Mouse (Mus musculus) heart, embryonic 10.5 days (tissue): ENCODE measurements at regions not wholly inside any gene's neighbourhood (a gene's known extent, or its start where the extent isn't known, plus 50 kb on each side); places are given as distances from the start of the nearest gene placed in this dataset.
"Not testable (repeated sequence)": the region's sequence is repeated elsewhere in the genome, so short reads cannot be mapped to it uniquely, and the experiment has no call there.

ENCODE experiments used
- DNase-seq: peaks from one replicate; pipeline ENCODE4 v3.0.0-alpha.2; 2017; ENCODE audit warnings: low spot score
- H3K27ac ChIP-seq: fragments of 300-500 bp; sonication (generic); 2 replicates; pipeline ENCODE4 v1.5.1; 2016; ENCODE audit warnings: mild to moderate bottlenecking
- H3K27me3 ChIP-seq: fragments of 300-500 bp; sonication (generic); 2 replicates; pipeline ENCODE4 v1.6.1; 2016; ENCODE audit warnings: mild to moderate bottlenecking; ENCODE audit not compliant: poor library complexity, insufficient read depth, severe bottlenecking
- H3K36me3 ChIP-seq: fragments of 300-500 bp; sonication (generic); 2 replicates; pipeline ENCODE4 v1.6.1; 2016; ENCODE audit warnings: mild to moderate bottlenecking, moderate library complexity
- H3K4me1 ChIP-seq: fragments of 300-500 bp; sonication (generic); 2 replicates; pipeline ENCODE4 v1.6.1; 2016; ENCODE audit warnings: mild to moderate bottlenecking
- H3K4me3 ChIP-seq: fragments of 300-500 bp; sonication (generic); 2 replicates; pipeline ENCODE4 v1.5.1; 2016; ENCODE audit warnings: mild to moderate bottlenecking, moderate library complexity
- H3K9me3 ChIP-seq: fragments of 300-500 bp; sonication (generic); 2 replicates; pipeline ENCODE4 v1.6.1; 2016; ENCODE audit warnings: mild to moderate bottlenecking, moderate library complexity
- WGBS: fragments of 180-500 bp; shearing (Covaris S2); methylation state at CpG from one replicate; pipeline ENCODE4 v1.1.7; 2016; 5-methylcytosine and 5-hydroxymethylcytosine counted together

- WGBS, result 53% methylated on average over 3 of the region's 3 CpGs
- not testable (repeated sequence) for DNase-seq, H3K4me1 ChIP-seq, H3K27ac ChIP-seq, H3K27me3 ChIP-seq, H3K4me3 ChIP-seq, H3K9me3 ChIP-seq, H3K36me3 ChIP-seq
Observed at GRCm38 (mm10) chr12:17852138-17852537, 161.5 kb downstream of the Hpcal1 start.

DNA sequence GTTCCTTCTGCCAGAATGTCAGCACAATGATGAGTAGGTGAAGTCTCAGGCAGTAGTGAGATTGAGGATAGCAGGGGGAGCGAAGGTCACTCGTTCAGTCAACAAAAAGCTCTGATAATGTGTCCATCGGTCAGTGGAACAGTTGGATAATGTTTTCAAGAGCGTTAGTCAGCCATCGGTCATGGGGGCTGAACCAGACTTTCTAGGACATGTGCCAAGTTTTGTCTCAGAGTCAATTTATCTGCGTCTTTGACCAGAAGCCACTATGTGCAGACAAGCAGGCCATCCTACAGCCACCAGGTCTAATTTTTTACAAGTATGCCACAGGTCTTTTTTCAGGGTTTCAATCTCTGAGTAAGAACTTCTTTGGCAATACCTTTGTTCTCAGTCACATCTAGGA, 181.8 kb downstream of the Hpcal1 start:
- DNase-seq, H3K27ac ChIP-seq, H3K36me3 ChIP-seq, H3K27me3 ChIP-seq, H3K4me1 ChIP-seq, H3K9me3 ChIP-seq, H3K4me3 ChIP-seq: not testable (repeated sequence)
- WGBS, result 42% methylated on average over 6 of the region's 6 CpGs

- peak overlapping the region; percentile 80 for H3K4me3 ChIP-seq
- DNase-seq, result peak; percentile 96
- 0 out of 2 replicates have a peak, but pooled peaks cover 5% of the 10 kb centered on the region for H3K36me3 ChIP-seq
- H3K4me1 ChIP-seq, result no peaks in the 10 kb centered on the region
- WGBS, result 1% methylated on average over 59 of the region's 59 CpGs
- H3K27ac ChIP-seq, result peak overlapping the region; percentile 90
- no peaks in the 10 kb centered on the region for H3K27me3 ChIP-seq
- no peaks in the 10 kb centered on the region; the same call in 1 of the 2 replicates for H3K9me3 ChIP-seq
Observed at GRCm38 (mm10) chr12:17881371-17882116, 190.9 kb downstream of the Hpcal1 start.

DNA sequence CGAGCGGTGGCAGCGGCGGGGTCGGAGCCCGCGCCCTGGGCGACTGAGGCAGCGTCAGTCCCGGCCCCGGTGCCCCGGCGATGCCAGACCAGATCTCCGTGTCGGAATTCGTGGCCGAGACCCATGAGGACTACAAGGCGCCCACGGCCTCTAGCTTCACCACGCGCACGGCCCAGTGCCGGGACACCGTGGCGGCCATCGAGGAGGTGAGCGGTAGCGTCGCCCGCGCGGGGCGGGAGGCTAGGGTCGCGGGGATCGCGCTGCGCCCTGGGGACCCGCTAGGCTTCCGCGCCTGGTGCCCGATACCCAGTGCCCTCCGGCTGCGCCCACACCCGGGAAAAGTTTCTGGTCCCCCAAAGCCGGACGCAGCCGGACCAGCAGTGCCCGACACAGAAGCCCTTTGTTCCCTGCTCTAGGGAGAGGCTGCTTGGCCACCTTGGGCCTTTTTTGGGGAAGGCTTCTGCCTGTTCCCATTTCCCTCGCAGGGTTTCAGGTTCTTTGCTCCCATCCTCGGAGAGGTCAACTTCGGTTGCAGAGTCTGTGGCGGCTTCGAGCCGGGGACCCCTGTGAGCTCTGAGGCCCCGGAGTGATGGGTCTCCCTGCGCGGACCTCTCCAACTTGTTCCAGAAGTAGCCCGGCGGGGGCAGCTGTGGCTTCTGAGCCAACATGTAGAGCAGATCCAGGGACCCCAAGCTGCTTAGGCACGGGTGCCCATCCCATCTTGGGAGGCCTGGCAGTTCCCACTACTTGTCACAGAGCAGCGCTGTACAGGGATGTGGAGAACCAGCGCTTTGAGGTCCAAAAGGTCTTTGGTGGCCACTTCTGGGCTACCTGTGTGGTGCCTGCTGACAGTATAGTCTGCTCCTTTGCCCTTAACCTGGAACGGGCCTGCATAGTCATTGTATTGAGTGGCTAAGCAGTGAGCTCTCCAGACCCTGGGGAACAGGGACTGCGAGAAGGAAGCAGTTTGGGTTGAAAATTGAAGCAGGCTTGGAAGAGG, 191.8 kb downstream of the Hpcal1 start:
- Histone ChIP-seq H3K4me3 (peak overlapping the region; percentile 80), H3K27ac (peak overlapping the region; percentile 90)
- not testable (repeated sequence) for H3K4me1 ChIP-seq, H3K36me3 ChIP-seq, DNase-seq, H3K27me3 ChIP-seq, H3K9me3 ChIP-seq
- 2% methylated on average over 62 of the region's 65 CpGs for WGBS

- 88% methylated on average over 6 of the region's 6 CpGs for WGBS
- H3K4me3 ChIP-seq, H3K4me1 ChIP-seq, H3K27me3 ChIP-seq, H3K27ac ChIP-seq, DNase-seq: not testable (repeated sequence)
- Histone ChIP-seq H3K9me3 (peaks cover 28% of the 10 kb centered on the region), H3K36me3 (peaks cover 29% of the 10 kb centered on the region)
Observed at GRCm38 (mm10) chr12:17891663-17892310, 201.1 kb downstream of the Hpcal1 start.

DNA sequence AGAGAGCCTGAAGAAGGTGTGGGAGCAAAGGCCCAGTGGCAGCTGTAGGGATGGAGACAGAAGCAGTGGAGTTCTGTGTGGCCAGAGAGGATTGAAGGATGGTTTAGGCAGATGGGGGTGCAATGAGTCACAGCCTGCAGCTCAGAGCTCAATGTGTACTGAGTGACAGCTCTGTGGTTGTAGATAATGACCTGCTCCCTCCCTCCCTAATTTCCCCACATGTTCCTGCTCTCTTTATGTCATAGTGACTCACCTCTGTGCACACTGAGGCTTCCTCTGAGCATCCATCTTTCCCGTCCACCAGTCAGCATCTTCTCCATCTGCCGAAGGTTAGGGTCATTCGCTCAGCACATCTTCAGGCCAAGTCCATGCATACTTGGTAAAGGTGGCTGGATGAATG, 222.4 kb downstream of the Hpcal1 start:
- not testable (repeated sequence) for H3K27me3 ChIP-seq, H3K9me3 ChIP-seq, H3K4me3 ChIP-seq, DNase-seq, H3K4me1 ChIP-seq, H3K27ac ChIP-seq
- H3K36me3 ChIP-seq, result peaks cover 29% of the 10 kb centered on the region
- WGBS, result 96% methylated on average over 3 of the region's 3 CpGs
